Mouse (Mus musculus): ENCODE measurements around the gene Ctdspl.

DNA sequence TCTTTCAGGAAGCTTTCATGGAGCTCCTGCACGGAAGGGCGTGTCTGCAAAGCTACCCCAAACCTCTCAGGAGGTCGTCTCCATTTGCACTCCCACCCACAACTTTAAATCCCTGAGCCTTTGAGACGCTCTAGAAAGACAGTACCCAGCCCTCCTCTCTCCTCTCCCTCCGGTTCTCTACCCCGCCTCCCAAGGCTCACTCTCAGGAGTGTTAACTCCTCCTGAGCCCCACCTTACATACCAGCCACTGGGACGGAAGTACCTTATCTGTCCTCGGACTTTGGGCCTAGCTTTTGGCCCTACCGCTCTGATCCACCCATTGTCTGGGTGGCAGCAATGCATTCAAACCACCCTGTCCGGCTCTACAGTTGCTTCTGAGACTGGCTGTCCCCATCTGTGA lies 157.7 kb downstream of the Ctdspl start:
- TF ChIP-seq POLR2A (IDR thresholded peaks at IDR 0.05; ENCODE audit: control insufficient read depth, extremely low read depth, insufficient read depth, low read length, poor library complexity), result no peak
- TF ChIP-seq CTCF (IDR thresholded peaks at IDR 0.05; ENCODE audit: borderline replicate concordance, control insufficient read depth, extremely low read depth, insufficient read depth, low read length, poor library complexity), result no peak
